Mouse (Mus musculus): ENCODE data around the gene Kifap3. TPM values are rescaled to one million over a fixed set of nuclear protein-coding genes. Genes with fewer than 3 reads are reported as not detected.

Gene Kifap3
- polyA plus RNA-seq, 1 experiment: 115 TPM

DNA sequence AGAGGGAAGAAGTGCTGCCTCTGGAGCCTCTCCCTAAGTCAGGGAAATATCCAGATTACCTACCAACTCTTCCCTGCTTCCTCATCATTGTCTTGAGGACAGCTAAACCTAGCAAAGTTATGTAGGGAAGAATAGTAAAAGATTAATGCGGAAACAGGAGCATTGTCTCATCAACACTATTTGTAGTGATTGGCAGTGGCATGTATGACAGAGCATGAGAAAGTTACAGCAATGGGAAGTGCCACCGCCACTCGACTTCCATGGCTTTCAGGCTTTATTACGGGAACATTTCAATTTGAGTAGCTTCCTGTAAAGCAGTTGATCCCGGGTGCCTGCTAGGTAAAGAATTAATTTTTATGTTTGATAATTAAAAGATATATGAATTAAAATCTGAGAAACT lies 113.9 kb downstream of the Kifap3 start:
- DNase-seq (ENCODE audit: extremely low spot score in 1 of 2, low spot score in 1 of 2): no peak

GRCm38 (mm10) chr1:163893774-163894527 lies 114.6 kb downstream of the Kifap3 start:
- no peak for DNase-seq (ENCODE audit: extremely low spot score in 1 of 2, low spot score in 1 of 2)

GRCm38 (mm10) chr1:163898291-163898764 lies 118.9 kb downstream of the Kifap3 start:
- DNase-seq (ENCODE audit: extremely low spot score in 1 of 2, low spot score in 1 of 2): no peak

- no peak for DNase-seq (ENCODE audit: extremely low spot score in 1 of 2, low spot score in 1 of 2)
Measured at GRCm38 (mm10) chr1:163899575-163899974, 120.2 kb downstream of the Kifap3 start.

GRCm38 (mm10) chr1:163900168-163900567 lies 120.8 kb downstream of the Kifap3 start:
- no peak for DNase-seq (ENCODE audit: extremely low spot score in 1 of 2, low spot score in 1 of 2)

DNA sequence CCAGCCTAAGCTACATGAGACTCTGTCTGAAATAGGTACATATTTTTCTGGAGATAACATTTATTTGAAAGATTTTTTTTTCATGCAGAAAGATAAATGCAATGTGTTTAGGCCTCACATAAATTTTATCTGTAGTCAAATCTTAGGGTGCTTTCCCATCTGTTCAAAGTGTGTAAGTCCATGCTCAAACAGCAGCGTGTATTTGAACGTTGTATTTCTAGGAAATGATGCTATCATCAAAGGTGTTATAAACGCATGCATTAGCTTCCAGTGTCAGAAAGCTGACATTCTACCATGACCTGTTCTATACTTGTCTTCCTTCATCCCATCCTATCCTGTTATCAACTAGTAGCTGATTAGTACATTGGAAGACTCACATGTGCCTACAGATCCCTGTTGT lies 124.0 kb downstream of the Kifap3 start:
- no peak for DNase-seq (ENCODE audit: extremely low spot score in 1 of 2, low spot score in 1 of 2)

GRCm38 (mm10) chr1:163907007-163907811 lies 127.8 kb downstream of the Kifap3 start:
- no peak for DNase-seq (ENCODE audit: extremely low spot score in 1 of 2, low spot score in 1 of 2)

DNA sequence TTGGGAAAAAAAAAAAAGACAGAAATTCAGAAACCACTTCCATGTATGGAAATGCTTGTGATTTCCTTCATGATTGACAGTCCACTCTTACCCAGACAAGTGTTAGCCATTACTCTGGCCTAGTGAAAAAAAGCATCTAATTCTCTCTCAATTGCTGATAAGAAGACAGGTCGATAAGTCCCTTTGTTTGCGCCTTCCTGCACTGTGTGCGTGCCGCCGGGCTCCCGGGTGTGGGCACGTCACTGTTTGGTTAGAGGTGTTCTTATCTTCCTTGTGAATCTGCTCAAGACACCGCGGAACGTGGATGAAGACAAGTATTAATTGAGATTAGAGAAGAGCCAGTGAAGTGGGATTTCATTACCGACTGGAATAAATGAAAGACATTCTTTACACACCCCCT lies 129.0 kb downstream of the Kifap3 start:
- no peak for DNase-seq (ENCODE audit: extremely low spot score in 1 of 2, low spot score in 1 of 2)

DNA sequence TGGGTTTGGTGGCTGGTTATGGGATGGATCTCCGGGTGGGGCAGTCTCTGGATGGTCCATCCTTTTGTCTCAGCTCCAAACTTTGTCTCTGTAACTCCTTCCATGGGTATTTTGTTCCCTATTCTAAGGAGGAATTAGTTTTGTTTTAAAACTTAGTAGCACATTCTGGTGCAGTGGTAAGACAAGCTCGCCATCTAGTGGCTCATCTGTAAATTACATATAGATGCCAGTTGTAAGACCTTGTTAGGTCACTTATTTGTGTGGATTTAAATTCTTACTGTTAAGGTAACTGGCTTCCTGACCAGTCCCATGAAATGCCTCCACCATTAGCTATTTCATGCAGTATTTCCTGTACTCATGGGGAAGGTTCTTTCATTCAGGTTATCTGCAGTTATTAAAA lies 131.0 kb downstream of the Kifap3 start:
- DNase-seq (ENCODE audit: extremely low spot score in 1 of 2, low spot score in 1 of 2): peak in 1 of 2 experiments; percentile 77

DNA sequence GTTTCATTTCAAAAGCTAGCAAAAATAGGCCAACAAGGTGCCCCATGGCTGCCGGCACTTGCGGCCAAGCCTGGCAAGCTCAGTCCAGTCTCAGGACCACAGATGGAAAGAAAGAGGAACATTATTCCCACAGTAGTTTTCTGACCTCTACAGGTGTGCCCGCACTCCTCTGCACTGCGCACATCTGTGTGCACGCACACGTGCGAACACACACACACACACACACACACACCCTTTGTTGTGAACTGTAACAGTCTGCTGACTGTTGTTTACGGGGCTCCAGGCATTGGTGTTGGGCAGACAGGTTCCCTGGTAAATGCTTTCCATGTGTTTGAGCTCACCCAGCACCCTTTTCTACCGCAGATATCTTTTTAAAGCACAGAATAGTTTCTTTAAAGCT lies 131.4 kb downstream of the Kifap3 start:
- DNase-seq (ENCODE audit: extremely low spot score in 1 of 2, low spot score in 1 of 2): no peak

DNA sequence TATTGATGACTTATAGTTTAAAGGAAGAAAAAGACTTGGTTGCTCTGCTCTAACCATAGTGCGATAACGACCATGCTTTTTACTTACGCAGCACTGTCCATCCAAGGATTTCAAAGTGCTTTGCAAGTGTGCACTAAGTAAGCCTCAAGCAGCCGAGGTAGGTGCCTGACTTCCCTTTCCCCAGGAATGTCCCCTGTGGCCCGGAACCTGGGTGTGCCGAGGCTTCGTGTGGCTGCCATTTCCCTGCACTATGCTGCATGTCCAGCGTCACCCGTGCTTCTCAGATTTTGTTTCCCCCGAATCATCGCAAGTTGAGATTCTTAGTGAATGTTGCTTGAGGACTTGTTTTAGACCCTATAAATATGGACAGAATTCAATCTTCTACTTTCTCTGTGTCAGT lies 132.6 kb downstream of the Kifap3 start:
- no peak for DNase-seq (ENCODE audit: extremely low spot score in 1 of 2, low spot score in 1 of 2)

DNA sequence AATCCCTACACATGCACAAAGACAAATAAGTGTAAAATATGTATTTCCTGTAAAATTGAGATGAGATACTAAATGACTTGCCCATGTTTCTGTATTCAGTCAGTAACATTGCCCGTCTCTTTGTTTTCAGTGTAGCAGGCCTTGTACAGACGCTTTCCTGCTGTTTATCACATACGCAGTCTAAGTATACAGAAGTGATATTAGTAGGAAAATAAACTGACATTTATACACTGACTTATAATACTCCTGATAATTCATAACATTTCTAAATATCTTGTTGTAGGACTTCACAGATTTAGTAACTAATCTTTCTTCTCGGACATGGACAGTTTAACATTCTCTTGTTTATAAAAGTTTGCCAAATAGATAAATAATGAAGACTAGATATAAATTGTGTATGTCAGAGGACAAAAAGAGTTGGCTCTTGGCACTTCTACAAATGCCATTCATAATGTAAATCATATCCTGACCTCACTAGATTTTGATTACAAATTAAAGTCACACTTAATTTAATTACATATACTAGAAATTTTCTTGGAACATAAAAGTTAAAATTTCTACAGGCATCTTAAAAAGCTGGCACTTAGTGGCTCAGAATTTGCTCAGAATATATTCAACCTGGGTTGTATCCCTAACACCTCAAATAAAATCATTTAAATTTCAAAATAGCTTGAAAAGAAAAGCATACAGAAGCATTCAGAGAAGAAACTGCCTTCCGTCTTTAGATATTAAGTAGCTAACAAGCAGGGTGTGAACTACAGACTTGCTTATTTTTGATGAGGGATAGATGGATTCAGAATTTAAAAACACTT lies 138.2 kb downstream of the Kifap3 start:
- no peak for DNase-seq (ENCODE audit: extremely low spot score in 1 of 2, low spot score in 1 of 2)

DNA sequence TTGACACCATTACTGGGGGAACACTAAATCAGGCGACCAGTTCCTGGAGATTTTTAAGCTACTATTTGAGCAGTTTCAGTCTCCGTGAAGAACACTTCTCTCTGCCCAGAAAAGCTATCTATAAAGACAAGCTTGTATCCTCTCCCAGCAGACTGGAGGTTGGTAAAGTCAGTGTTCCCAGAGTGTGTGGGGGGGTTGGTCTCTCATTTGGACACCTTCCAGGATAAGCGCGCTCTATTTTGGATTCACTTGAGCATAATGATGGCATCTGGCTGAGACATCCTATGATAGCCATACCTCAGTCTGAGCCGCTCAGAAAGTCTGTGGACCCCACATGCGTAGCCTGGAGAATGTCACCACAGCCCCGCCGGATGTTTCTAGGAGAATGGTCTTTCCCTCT lies 144.7 kb downstream of the Kifap3 start:
- peak in 1 of 2 experiments; percentile 54 for DNase-seq (ENCODE audit: extremely low spot score in 1 of 2, low spot score in 1 of 2)

DNA sequence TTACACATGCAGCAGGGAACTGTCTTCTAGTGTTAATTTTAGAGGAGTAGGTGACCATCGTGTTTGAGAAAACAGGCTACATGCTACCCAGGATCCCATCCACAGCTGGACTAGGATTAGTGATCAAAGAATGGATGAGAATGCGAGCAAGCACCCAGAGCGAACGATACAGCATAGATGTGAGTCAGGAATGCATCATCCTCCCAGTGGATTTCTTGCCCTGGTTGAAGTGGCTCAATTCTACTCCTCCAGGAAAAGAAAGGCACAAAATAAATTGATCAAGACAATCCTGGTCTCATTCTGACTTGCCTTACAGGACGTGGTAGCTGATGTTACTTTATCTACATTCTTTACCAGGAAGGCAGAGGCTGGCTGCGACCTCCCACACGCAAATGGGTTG lies 149.5 kb downstream of the Kifap3 start, which contains the start of gene Scyl3:
Gene Scyl3, plus strand, starts transcription at position 255 of the 400 bp plus-strand sequence.
- DNase-seq (ENCODE audit: extremely low spot score in 1 of 2, low spot score in 1 of 2): peak in 1 of 2 experiments; percentile 34

DNA sequence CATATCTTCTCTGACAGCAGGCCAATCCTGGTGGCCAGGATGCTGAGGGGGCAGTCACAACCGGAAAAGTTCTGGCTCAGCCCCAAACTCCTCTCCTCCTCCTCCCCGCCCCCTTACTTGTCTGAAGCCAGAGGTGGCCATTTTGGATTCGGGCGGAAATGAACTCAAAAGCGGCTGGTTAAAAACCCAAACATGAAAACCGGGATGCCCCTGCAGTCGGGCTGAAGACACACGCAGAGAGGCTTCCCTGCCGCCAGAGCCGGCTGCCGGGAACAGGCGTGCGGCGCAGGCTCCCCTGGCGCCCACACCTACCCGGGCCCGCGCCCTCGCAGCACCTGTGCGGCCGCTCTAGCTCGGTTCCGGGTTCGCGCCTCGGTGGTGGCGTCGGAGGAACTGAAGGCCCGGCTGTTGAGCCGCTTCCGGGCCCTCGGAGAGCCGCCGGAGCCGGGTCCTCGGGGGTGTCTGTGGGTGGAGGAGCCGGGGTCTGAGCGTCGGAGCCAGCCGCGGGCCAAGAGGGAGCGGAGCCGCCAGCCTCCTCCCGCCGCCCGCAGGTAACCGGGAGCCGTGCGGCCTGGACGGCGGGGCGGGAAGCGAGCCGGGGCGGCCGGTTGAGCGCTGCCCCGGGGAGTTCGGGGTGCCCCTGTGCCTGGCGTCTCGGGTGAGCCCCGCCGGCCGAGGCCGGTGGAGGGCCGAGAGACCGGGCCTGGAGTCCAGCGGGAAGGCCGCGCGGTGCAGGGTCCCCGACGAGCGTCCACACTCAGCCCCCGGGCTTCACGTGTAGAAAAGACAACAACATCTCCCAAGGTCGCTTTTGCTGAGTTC lies 150.5 kb downstream of the Kifap3 start:
- DNase-seq (ENCODE audit: extremely low spot score in 1 of 2, low spot score in 1 of 2): peak; percentile 83 to 90

DNA sequence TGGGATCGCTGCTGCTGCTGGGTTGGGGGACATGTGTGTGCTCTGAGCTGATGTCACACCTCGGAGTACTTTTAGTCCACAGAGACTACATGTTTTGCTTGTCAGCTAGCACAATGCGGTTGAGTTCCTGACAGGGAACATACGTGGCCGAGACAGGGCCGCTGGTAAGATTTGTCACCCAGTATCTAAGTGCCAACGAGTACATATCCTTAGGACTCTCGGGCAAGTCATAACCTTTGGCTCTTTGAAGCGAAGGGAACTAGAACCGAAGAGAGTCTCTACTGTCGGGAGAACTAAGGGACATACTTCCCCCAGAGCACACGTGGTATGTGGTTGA lies 151.0 kb downstream of the Kifap3 start:
- peak in 1 of 2 experiments; percentile 17 for DNase-seq (ENCODE audit: extremely low spot score in 1 of 2, low spot score in 1 of 2)

DNA sequence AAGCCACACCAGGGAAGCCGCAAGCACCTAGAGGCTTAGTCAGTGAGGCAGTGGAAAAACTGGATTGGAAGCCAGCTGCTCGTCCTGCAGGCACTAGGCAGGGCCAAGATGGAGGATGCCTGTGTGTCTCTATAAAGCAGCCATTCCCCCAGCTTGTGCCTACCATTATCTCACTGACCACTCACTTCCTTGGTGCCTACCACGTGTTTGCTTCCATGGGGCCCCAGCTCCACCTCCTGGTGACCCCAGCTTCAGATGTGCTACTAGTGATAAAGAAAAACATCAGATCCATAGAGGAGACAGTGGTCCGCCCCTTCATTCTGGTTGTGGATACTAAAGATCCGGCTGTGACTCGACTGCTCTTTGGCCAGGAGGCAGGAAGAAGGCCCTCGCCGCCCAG lies 152.4 kb downstream of the Kifap3 start:
- no peak for DNase-seq (ENCODE audit: extremely low spot score in 1 of 2, low spot score in 1 of 2)

GRCm38 (mm10) chr1:163934591-163934990 lies 155.2 kb downstream of the Kifap3 start:
- DNase-seq (ENCODE audit: extremely low spot score in 1 of 2, low spot score in 1 of 2): no peak

- no peak for DNase-seq (ENCODE audit: extremely low spot score in 1 of 2, low spot score in 1 of 2)
Measured at GRCm38 (mm10) chr1:163942056-163942455, 162.7 kb downstream of the Kifap3 start.

- no peak for DNase-seq (ENCODE audit: extremely low spot score in 1 of 2, low spot score in 1 of 2)
Measured at GRCm38 (mm10) chr1:163953396-163953795, 174.0 kb downstream of the Kifap3 start.
